Mouse (Mus musculus): Measurements from ENCODE around the gene Ptpn14.

Gene Ptpn14

DNA sequence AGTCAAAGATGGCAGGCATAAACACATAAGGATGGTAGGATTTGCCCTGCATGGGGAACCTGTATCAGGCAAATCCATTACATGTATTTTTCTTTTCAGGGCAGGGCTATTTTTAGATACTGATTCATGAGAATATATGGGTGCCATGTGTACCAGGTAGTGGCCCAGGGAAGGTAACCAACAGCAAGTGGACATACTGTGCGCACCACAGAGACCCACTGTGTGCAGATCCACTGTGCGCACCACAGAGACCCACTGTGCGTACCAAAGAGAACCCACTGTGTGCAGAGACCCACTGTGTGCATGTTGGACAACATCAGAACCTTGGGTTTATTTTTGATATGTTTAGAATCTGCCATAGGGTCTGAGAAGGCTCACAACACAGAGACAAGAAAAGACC is 135.7 kb downstream of the Ptpn14 start:
- CTCF ChIA-PET = interaction anchor here in 1 of 4 experiments (0.7 kb wide), 1 partner anchor 102 kb away, joined by 3 read pairs; no protein-coding TSS in a partner anchor

GRCm38 (mm10) chr1:189864301-189864700 is 136.2 kb downstream of the Ptpn14 start:
- ChIA-PET POLR2A (no interaction called here), CTCF (interaction anchor here in 1 of 4 experiments (0.7 to 1.3 kb wide), 2 partner anchors 16 to 103 kb away, joined by 3 read pairs; no protein-coding TSS in a partner anchor)

More for the DNA sequence above, 135.7 kb downstream of the Ptpn14 start:
- POLR2A ChIA-PET = no interaction called here

DNA sequence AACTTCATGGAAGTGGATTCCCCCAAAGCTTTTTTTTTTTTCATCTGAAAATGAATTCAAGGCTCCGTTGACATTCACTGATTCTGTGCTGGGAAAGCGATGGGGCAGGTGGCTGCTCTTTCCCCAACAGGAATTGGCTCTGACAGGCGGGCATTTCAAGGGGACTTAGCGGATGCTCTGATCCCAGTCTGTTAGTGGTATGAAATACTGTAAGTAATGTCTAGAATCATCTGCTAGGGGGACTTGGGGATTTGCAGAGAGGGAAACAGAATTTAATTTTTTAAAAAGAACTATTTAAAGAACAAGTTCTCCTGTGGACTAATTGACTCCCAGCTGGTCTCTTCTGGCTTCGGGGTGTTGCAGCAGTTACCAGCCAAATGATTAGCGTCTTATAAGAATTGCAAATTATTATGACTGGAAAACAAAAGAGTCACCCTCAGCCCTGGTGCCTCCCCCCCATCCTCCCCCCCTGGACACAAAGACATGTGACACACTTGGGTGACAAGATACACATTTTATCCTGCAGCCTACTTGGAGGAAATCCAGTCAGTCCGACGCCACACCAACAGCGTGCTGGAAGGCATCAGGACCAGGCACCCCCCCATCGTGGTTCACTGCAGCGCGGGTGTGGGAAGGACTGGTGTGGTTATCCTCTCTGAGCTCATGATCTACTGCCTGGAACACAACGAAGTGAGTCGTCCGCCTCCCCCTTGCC is 136.9 kb downstream of the Ptpn14 start:
- ChIA-PET POLR2A (interaction anchor here in 1 of 4 experiments (0.7 kb wide), 1 partner anchor 14 kb away, joined by 4 read pairs; no protein-coding TSS in a partner anchor), CTCF (interaction anchor here in 1 of 4 experiments (1.3 kb wide), 1 partner anchor 15 kb away, joined by 3 read pairs; no protein-coding TSS in a partner anchor)

DNA sequence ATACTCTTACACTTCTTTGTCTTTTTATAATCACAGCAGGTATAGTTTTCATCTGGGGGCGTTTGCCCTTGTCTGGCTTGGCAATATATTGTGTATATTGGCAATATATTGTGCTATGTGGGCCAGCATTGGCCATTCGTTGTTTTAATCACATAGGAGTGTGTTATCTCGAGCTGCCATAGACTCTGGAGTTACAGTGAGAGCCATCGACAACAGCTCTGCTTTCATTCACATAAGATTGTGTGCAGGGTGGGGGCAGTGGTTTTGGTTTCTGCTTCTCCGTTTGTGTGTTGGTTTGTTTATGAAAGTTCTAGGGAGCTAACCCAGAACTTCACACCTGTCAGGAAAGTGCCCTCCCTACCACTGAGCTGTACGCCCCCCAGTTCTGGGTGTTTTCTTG is 138.6 kb downstream of the Ptpn14 start:
- POLR2A ChIA-PET = interaction anchor here in 3 of 4 experiments (1.1 to 2.7 kb wide), 4 partner anchors 9 to 149 kb away, joined by 3 to 12 read pairs (median 4); no protein-coding TSS in a partner anchor
- CTCF ChIA-PET = interaction anchor here in 2 of 4 experiments (0.7 to 5.7 kb wide), 5 partner anchors 13 to 51 kb away, joined by 3 to 74 read pairs (median 3); no protein-coding TSS in a partner anchor

- ChIA-PET POLR2A (interaction anchor here in 3 of 4 experiments (1.2 to 2.7 kb wide), 4 partner anchors 10 to 140 kb away, joined by 3 to 12 read pairs (median 6); no protein-coding TSS in a partner anchor), CTCF (interaction anchor here in 2 of 4 experiments (0.7 to 5.7 kb wide), 5 partner anchors 13 to 51 kb away, joined by 3 to 74 read pairs (median 3); no protein-coding TSS in a partner anchor)
Observed at GRCm38 (mm10) chr1:189867034-189867433, 139.0 kb downstream of the Ptpn14 start.

DNA sequence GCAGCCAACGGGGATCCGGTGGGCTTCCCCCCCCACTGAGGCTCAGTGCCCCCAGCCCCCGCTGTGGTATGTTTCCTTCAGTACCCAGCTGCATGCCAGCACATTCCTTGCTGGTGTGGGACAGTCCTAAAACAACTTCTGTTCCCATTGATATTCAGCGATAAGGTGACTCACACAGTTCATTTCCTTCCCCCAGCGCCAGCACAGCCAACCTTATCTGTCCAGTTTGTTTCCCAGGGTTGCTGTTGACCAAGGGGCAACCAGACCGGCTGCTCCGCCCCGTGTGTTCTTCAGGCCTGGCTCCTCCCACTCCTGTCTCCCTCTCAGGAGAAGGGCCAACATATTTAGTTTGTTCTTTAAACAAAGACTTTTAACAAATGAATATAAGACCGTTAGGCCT is 139.4 kb downstream of the Ptpn14 start:
- ChIA-PET CTCF (interaction anchor here in 3 of 4 experiments (0.7 to 5.7 kb wide), 13 partner anchors 13 to 317 kb away, joined by 3 to 74 read pairs (median 3); partner anchors contain the start of gene Ptpn14 (in 1 of the 3)), POLR2A (interaction anchor here in 3 of 4 experiments (1.0 to 2.7 kb wide), 6 partner anchors 10 to 140 kb away, joined by 3 to 12 read pairs (median 4); no protein-coding TSS in a partner anchor)

- POLR2A ChIA-PET = interaction anchor here in 2 of 4 experiments (1.0 to 2.7 kb wide), 7 partner anchors 11 to 123 kb away, joined by 3 to 12 read pairs (median 3); no protein-coding TSS in a partner anchor
Observed at GRCm38 (mm10) chr1:189868036-189868435, 140.0 kb downstream of the Ptpn14 start.

DNA sequence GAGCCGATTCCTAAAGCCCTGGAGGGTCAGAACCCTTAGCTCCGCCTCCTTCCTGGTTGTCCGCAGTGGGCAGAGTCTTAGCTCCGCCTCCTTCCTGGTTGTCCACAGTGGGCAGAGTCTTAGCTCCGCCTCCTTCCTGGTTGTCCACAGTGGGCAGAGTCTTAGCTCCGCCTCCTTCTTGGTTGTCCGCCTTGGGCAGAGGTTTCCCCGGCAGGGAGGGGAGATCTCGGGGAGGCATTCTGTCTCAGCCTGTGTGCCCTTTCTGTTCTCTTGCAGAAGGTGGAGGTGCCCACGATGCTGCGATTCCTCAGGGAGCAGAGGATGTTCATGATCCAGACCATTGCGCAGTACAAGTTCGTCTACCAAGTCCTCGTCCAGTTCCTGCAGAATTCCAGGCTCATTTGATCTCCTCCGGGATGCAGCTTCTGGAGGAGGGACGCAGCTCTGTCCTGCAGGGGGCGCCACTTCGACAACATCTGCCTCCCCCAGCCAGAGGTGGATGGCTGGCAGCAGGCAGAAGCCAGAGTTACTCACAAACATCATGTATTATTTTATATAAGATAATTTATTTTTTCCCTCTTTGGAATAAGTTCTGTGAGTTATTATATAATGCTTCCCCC is 141.7 kb downstream of the Ptpn14 start:
- CTCF ChIA-PET = interaction anchor here (0.6 to 5.7 kb wide), 55 partner anchors 9 to 856 kb away, joined by 3 to 74 read pairs (median 4); partner anchors contain the start of genes Cenpf (in 1 of the 4) and Ptpn14 (in 1 of the 4)

More at GRCm38 (mm10) chr1:189868036-189868435, 140.0 kb downstream of the Ptpn14 start:
- CTCF ChIA-PET = interaction anchor here in 3 of 4 experiments (0.6 to 5.7 kb wide), 13 partner anchors 13 to 317 kb away, joined by 3 to 74 read pairs (median 3); partner anchors contain the start of gene Ptpn14 (in 1 of the 3)

GRCm38 (mm10) chr1:189870539-189870938 is 142.5 kb downstream of the Ptpn14 start:
- POLR2A ChIA-PET = interaction anchor here in 3 of 4 experiments (0.7 to 2.7 kb wide), 5 partner anchors 10 to 183 kb away, joined by 3 to 7 read pairs (median 3); partner anchors contain the start of gene Cenpf (in 1 of the 3)

More for the DNA sequence above, 141.7 kb downstream of the Ptpn14 start:
- POLR2A ChIA-PET = interaction anchor here in 2 of 4 experiments (0.9 to 2.7 kb wide), 11 partner anchors 11 to 182 kb away, joined by 3 to 7 read pairs (median 3); partner anchors contain the start of gene Cenpf (in 2 of the 2)

GRCm38 (mm10) chr1:189871625-189872024 is 143.6 kb downstream of the Ptpn14 start:
- POLR2A ChIA-PET = interaction anchor here in 1 of 4 experiments (2.7 kb wide), 1 partner anchor 9 kb away, joined by 7 read pairs; no protein-coding TSS in a partner anchor
- CTCF ChIA-PET = interaction anchor here in 2 of 4 experiments (1.2 to 5.7 kb wide), 4 partner anchors 10 to 16 kb away, joined by 3 to 74 read pairs (median 4); no protein-coding TSS in a partner anchor

More at GRCm38 (mm10) chr1:189870539-189870938, 142.5 kb downstream of the Ptpn14 start:
- CTCF ChIA-PET = interaction anchor here (0.6 to 5.7 kb wide), 30 partner anchors 9 to 174 kb away, joined by 3 to 74 read pairs (median 4); partner anchors contain the start of gene Ptpn14 (in 1 of the 4)

- ChIA-PET POLR2A (no interaction called here), CTCF (interaction anchor here in 2 of 4 experiments (1.5 to 5.7 kb wide), 2 partner anchors 9 to 10 kb away, joined by 4 to 74 read pairs; no protein-coding TSS in a partner anchor)
Observed at GRCm38 (mm10) chr1:189872050-189872449, 144.0 kb downstream of the Ptpn14 start.

DNA sequence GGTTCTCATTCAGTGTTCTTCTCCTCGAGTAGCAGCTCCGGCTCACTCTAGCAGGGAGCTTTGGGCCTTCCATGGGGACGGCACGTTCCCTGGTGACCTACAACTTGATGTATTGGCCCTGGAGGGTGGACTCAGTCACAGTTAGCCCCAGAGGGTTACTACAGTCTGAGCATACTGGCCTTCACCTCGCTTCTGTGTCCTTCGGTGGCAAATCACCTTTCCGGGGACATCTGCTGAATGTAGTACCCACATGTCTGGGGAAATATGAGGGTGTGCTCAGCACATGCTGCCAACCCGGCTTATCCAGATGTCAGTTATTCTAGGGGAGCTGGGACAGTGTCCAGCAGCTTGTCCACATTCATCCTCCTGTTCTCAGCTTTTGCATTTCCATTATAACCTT is 145.5 kb downstream of the Ptpn14 start:
- CTCF ChIA-PET = interaction anchor here in 3 of 4 experiments (0.7 to 1.6 kb wide), 6 partner anchors 10 to 146 kb away, joined by 3 to 5 read pairs (median 3); no protein-coding TSS in a partner anchor
- POLR2A ChIA-PET = interaction anchor here in 2 of 4 experiments (0.6 to 1.2 kb wide), 2 partner anchors 15 to 106 kb away, joined by 3 to 4 read pairs; no protein-coding TSS in a partner anchor

- ChIA-PET CTCF (interaction anchor here in 3 of 4 experiments (0.6 to 1.7 kb wide), 3 partner anchors 51 to 543 kb away, joined by 4 to 5 read pairs (median 4); no protein-coding TSS in a partner anchor), POLR2A (interaction anchor here in 2 of 4 experiments (0.9 to 1.4 kb wide), 9 partner anchors 8 to 188 kb away, joined by 3 to 4 read pairs (median 3); partner anchors contain the start of genes Cenpf (in 1 of the 2) and Ptpn14 (in 1 of the 2))
Observed at GRCm38 (mm10) chr1:189875439-189875861, 147.4 kb downstream of the Ptpn14 start.

DNA sequence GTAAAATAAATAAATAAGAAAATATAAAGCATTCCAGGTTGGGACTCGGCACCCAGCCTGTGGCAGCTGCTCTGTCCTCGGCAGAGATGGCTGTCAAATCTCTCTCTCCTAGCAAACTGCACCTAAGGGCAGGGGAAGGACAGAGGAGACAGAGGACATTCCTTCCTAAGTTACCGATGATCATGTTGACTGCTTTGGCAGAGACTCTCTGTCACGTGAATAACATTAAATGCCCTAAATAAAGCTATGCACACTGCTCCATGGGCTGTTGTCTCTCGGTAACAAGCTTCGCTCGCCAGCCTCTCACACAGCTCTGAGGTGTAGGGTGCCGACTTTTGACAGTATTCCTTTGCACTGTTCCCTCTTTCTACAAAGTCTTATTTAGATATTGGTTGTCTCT is 148.1 kb downstream of the Ptpn14 start:
- CTCF ChIA-PET = interaction anchor here in 1 of 4 experiments (1.7 kb wide), 1 partner anchor 173 kb away, joined by 4 read pairs; no protein-coding TSS in a partner anchor
- POLR2A ChIA-PET = interaction anchor here in 1 of 4 experiments (0.9 to 1.3 kb wide), 3 partner anchors 7 to 10 kb away, joined by 3 read pairs; no protein-coding TSS in a partner anchor

DNA sequence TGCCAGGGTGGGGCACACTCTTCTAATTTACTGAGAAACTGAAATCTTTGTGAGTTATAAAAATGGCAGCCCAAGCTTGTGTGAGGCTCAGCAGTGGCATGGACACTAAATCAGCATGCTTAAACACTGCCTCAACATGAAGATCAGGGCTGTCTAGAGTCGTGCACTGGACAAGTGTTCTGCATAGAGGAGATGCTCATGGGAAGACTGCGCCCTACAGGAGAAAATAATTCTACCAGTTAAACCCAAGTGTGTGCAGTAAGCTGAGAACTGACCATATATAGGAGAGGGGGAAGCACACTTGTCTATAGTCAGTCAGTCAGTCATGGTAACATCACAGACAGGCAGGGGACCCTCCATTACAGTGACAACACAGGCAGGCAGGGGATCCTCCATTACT is 151.1 kb downstream of the Ptpn14 start:
- CTCF ChIA-PET = interaction anchor here in 3 of 4 experiments (1.2 to 6.7 kb wide), 4 partner anchors 9 to 10 kb away, joined by 3 to 74 read pairs (median 4); no protein-coding TSS in a partner anchor

GRCm38 (mm10) chr1:189879965-189880364 is 151.9 kb downstream of the Ptpn14 start:
- POLR2A ChIA-PET = interaction anchor here in 2 of 4 experiments (0.6 to 1.8 kb wide), 3 partner anchors 9 to 408 kb away, joined by 3 to 7 read pairs (median 3); no protein-coding TSS in a partner anchor
- CTCF ChIA-PET = interaction anchor here (0.6 to 6.7 kb wide), 9 partner anchors 10 to 177 kb away, joined by 3 to 74 read pairs (median 4); no protein-coding TSS in a partner anchor

More for the DNA sequence above, 151.1 kb downstream of the Ptpn14 start:
- POLR2A ChIA-PET = interaction anchor here in 2 of 4 experiments (0.6 to 0.7 kb wide), 2 partner anchors 14 to 885 kb away, joined by 4 to 6 read pairs; no protein-coding TSS in a partner anchor

DNA sequence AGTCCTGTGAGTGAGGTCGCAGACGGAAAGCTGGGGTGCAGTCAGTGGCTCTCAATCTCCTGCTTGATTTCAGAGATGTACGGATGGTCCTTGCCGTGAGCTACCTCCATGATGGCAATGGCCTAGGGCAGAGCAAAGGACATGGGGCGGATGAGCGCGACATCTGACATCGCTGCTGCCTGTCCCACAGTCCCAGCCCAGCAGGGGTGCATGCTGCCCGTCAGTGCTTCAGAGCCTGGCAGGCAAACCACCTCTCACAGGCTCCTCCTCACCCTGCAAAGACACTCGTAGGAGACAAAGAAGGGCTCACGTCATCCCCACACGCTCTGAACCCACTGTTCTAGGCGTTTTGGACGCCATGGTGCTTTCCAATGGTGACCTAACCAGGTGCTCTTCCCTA is 152.7 kb downstream of the Ptpn14 start:
- POLR2A ChIA-PET = interaction anchor here in 3 of 4 experiments (0.6 to 1.8 kb wide), 4 partner anchors 10 to 408 kb away, joined by 3 to 7 read pairs (median 4); no protein-coding TSS in a partner anchor
- CTCF ChIA-PET = interaction anchor here (0.7 to 6.7 kb wide), 9 partner anchors 9 to 185 kb away, joined by 3 to 74 read pairs (median 4); no protein-coding TSS in a partner anchor

Data from embryonic stem cell, embryonic (primary cell).